Mouse (Mus musculus): Measurements from ENCODE around the gene Col27a1.

Gene Col27a1

DNA sequence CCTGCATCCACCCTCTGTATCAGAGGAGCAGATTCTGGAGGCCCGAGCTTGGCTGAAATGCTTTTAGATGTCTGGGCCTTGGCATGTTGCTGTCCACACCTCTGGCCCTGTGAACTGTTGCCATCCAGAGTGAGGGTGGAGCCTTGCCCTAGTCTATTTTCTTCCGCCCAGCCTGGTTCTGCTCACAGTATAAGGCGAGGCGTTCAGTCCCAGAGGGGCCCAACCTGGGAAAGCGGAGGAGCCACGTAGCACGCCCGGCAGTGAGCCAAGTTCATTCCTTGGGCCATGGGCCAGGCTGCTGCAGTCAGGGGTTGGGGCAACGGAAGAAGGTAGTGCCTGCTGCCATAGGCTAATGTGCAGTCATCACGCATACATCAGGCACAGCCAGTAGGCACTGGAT is 46.7 kb downstream of the Col27a1 start:
- no peak for DNase-seq (ENCODE audit: low spot score)

DNA sequence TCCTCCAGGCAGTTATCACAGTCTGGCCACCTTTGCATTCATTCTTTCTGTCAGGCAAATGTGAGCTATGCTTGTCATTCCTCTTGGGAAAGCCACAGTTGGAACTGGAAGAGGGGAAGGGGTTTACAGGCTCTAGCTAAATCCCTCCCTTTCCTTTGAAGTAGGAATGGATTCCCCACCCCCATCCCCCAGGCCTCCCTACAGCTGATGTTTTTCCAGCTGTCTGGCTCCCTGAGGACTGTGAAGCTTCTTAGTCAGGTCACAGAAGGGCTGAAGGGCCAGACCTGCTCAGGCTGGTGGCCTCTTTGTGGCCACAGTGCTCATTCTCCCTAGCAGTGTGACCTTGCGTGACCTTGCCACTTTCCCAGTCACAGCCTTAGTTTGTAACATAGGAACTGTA is 49.1 kb downstream of the Col27a1 start:
- DNase-seq (ENCODE audit: low spot score), result no peak

DNA sequence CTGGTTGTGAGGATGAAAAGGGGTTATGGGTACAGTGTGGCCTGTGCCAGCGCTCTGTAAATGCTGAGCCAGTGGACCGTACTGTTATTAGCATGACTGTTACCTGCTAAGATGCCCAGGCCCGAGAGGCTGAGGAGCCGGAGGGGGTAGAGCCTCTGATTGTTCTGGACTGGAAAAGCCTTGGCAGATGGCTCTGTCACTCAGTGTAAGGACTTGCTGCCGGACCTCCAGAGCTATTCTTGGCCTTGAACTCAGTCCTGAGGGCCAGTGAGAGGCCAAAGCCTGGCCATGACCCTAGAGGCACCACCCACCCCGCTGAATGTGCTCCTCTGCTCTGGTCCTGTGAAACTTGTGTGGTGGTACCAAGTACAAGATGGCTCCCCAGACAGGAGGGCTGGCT is 52.5 kb downstream of the Col27a1 start:
- DNase-seq (ENCODE audit: low spot score), result no peak

DNA sequence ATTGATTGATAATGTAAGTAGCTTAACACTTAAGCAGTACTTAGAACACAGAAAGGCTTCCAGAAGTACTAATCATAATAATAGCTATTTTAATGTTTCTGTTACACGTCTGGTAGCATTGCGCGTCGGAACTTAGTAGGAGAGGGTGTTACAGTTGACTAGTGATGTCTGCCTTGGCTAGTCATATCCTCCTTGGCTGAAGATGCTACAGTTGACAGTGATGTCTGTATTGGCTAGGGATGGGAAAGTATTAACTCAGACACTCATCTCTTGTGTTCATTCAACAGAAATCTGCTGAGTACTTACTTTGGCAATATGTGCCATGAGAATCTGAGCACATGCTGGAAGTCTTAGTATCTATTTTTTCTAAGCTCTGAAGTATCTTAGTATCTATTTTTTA is 53.3 kb downstream of the Col27a1 start:
- DNase-seq (ENCODE audit: low spot score), result no peak

DNA sequence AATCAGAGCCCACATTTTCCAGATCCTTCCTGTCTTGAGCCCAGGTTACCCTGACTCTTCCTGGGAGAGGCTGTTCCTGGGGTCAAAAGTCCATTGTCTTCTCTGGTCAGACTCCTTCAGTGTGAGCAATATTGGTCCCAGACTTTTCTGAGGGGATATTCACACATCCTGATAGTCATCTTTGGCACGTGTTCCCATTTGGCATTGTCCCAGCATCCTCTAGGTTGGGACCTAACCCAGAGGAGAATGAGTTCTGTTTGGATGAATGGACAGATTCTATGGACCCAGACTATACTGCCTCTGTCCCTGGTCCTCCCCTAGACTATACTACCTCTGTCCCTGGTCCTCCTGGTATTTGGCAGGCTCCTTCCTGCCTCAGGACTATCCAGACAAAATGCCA is 53.8 kb downstream of the Col27a1 start:
- DNase-seq (ENCODE audit: low spot score), result no peak

DNA sequence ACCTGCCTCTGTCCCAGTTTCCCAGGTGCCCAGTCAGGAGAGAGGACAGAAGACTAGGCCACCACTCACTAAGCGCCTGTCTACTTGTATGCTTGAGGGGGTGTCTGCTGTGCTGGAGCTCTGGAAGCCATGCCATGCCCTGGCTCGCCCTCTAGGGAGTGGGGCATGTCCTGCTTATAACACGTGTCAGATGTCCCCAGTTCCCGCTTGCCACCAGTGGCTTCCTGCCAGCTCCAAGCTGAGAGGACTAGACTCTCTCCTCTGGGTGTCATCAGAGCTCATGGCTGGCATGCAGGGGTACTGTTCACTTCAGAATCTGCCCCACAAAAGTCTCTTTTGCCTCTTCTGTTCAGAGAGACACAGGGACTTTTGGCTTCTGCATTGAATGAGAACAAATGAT is 55.0 kb downstream of the Col27a1 start:
- DNase-seq (ENCODE audit: low spot score), result no peak

DNA sequence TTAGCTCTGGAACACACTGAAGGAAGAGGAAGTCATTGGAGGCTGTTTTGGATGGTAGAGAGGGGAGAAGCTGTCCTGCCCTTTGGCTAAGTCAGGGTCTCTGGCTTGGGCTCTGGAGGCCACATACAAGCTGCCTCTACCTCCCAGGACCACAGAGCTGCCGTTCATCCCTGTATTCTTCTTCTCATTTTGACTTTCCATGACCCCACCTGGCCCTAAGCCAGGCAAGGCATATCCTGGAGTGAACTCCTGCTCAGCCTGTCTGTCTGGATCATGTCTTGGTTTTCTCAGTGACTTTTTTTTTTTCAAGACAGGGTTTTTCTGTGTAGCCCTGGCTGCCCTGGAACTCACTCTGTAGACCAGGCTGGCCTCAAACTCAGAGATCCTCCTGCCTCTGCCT is 60.7 kb downstream of the Col27a1 start:
- no peak for DNase-seq (ENCODE audit: low spot score)

DNA sequence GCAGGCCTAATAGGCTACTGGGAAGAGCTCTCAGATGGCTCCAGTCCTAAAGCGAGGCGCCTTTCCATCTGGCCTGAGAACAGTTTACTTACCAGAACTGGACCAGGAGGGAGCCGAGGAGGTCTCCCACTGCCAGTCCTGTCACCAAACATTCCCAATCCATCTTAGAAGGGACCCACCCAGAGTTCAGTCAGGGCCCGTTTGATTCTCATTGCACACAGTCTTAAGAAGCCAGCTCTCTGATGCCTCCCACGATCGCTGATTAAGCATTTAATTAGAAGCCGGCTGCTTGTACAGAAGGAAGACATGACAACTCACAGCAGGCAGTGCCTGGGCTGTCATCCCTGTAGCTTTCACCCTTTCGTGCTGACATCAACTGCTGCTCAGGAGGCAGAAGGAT is 61.4 kb downstream of the Col27a1 start:
- peak; percentile 14 for DNase-seq (ENCODE audit: low spot score)

DNA sequence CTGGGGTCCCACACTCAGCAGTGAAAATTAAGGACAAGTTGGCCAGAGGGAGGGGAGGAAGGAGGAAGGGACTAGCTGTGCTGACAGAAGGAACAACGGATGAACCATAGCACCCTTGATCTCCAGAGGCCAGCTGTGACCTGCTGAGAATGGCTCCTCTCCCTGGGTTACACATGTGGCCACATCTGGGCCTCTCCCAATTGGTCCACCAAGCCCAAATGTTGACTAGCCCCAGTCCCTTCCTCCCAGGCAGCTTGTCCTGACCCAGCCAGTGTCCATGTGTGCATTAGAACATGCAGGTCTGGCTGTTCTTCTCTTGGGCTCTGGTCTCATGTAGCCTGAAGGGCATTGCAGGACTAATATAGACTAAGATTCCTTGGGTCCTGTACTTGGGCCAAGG is 62.8 kb downstream of the Col27a1 start:
- DNase-seq (ENCODE audit: low spot score), result no peak

DNA sequence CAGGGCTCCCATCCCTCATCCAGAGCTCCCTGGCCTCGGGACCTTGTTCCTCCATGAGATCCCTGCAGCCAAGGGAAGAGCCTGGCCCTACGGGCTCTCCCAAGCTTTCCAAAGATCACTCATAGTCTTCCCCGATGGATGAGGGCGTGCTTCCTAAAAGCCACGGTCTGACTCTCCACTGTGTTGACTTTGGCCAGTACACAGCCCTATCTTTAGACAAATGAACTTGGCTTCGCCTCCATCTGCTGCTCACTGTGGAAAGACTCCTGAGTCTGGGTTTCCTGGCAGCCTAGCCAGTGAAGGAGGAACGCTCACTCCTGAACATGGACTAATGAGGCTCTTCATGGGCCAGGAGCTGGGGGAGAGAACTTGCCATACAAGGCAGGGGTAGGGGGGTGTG is 65.0 kb downstream of the Col27a1 start:
- DNase-seq (ENCODE audit: low spot score), result no peak

DNA sequence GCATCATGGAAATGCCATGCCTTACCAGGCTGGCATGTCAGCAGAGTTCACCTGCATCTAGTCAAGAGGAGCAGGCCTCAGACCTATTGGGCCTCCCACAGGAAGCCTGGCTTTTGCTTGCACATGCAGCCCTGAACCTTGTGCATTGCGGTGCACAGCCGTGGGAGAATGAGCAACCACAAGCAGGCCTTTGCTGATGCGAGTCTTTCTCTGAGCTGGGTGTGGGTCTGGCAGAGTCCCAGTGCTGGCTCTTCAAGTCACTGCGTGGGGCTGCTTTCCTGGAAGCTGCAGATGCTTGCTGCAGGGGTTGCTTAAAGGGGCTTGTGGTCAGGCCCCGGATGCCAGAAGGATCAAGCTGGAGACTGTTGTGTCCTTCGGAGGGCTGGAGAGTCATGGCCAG is 67.9 kb downstream of the Col27a1 start:
- DNase-seq (ENCODE audit: low spot score), result no peak

DNA sequence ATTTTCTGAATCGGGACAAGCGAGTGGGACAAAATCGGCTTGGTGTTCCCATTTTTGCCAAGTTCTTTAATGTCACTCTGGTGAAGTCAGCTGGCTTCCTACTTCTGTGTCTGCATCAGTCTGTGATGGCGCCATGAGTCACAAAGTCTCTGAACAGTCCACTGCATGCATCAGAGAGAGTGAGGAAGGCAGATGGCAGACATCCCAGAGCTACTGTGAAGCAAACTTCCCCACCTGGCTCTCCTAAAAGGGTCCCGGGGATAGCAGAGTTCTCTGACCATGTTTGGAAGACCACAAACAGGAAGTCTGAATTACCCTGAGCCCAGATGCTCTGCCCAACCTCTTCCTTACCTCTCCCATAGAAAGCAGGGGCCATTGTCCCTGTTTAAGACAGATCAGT is 69.5 kb downstream of the Col27a1 start:
- no peak for DNase-seq (ENCODE audit: low spot score)

DNA sequence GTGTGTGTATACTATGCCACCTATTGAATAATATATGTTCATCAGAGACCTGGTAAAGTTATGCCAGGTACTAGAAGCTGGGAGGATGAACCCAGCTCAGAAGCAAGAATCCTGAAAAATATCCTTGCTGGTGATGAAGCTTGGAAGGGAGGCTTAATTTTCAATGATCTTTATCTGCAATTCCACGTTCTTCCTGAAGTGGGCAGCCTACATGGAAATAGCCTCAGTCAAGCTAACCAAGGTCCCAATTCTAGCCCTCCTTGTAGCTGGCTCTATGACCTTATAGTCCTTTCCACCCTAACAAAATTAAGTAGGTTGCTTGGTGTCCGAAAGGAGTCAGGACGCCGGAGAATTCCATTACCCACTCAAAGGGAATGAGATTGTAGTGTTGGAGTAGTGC is 72.2 kb downstream of the Col27a1 start:
- DNase-seq (ENCODE audit: low spot score), result no peak

DNA sequence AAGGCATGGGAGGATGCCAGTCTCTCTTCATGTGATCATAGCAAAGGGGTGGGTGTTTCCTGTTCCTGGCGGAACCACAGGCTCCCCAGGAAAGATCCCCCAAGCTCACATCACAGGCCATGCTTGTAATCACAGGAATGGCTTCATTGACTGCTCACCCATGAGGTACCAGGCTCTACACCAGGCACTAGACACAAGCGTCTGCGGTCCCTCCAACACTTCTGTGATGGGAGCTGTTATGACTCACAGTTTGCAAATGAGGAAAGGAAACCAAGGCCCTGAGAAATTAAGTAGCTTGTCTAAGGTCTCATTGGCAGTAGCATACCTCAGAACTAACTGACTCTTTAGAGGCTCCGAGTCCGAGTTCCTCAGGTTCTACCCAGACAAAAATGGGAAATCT is 74.7 kb downstream of the Col27a1 start:
- no peak for DNase-seq (ENCODE audit: low spot score)

DNA sequence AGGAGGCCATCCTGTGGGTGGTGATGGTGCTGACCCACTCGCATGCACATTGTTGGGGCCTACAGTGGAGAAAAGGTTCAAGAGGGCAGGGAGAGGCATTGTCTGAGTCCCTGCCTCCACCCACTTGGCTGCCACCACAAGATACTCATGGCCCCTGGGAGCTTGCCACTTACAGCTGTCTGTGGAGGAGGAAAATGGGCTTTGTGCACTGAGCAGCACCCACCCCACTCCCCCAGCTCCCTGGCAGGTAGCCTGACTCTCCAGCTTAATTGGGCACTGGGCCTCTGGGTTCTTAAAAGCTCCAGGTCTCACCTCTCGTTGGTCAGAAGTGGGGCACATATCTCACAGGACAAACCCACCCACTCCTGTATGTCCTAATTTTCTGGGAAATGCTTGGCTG is 76.3 kb downstream of the Col27a1 start:
- no peak for DNase-seq (ENCODE audit: low spot score)

DNA sequence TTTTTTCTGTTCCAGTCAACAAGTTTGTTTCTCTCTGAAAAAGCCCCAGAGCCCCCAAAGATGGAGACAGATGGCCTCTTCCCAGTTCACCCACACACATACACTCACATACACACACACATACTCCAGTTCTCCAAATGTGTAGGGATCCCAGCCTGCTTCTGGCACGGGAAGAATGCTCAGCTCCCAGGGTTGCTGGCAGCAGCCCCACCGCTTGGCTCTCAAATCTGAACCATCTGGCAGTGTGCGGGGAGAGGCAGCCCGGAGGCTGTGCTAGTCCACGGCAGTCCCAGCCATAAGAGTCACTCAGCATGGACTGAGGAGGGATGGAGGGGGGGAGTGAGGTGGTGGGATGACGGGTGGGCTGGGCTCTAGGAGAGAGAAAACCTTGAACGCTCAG is 77.3 kb downstream of the Col27a1 start:
- peak; percentile 8 for DNase-seq (ENCODE audit: low spot score)

DNA sequence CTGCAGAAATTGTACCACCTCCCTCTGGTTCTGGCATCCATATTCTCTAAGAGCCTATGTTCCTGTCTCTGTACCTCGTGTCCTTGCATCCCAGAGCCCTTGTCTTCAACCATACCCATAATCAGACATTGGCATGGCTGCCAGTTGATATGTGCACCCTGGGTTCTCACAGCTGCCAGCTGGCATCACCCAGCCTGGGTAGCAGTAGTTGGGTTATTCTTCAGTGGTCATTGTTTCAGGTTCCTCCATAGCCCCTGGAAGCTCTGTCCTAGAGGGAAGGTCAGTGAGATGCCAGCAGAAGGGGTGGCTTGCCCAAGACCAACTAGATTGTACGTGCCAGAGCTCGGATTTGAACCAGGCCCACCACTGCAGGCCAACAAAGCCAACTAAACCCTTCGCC is 77.9 kb downstream of the Col27a1 start:
- DNase-seq (ENCODE audit: low spot score), result no peak

DNA sequence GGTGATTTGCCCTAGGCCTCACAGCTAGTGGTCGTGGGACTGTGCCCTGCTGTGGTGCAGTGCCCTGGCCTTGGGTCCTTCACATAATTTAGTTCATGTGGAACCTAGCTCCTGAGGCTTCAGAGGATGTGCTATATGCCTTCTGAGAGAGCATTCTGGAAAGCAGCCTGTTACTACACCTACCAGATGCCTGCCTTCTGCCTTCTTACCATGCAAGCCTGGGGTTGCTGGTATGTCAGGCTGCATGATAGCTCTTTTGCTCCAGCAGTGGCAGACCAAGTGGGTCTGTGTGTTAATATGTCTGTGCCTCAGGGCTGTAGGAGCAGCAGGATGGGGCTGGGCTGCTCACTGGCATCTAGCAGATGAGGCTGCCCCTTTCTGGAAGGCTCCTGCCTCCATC is 81.8 kb downstream of the Col27a1 start:
- no peak for DNase-seq (ENCODE audit: low spot score)

DNA sequence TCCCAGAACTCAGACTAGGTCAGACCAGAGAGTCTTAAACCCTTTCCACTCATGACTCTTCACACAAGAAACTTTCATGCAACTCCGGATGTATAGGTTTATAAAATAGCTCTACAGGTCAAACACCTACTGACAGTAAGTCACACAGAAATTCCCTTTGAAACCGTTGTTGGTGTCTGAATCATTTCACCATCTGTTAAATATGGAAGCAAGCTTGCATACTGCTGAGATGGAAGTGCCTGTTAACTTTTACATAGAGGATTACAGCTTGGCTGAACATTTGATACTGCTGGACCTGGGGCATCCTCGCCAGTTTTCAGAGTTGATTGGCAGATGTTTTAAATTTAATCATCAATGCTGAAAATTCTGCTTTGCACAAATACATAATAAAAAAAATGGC is 82.5 kb downstream of the Col27a1 start:
- DNase-seq (ENCODE audit: low spot score), result no peak

DNA sequence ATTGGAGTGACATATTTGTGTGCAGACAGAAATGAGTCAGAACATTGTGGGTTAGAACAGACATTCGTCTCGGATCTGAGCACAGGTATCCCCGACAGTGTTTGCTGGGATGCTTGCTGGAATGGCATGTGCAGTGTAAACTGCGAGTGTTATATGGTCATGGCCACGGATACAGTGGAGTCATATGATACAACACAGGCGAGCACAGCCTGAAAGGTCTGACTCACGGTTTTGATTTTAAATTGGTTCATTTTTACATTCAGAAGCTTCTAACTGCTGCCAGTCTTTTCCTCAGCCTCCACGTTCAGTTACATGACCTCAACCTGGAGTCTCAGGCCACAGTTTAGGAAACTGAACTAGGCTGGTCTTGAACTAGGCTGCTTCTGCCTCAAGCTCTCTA is 83.1 kb downstream of the Col27a1 start:
- no peak for DNase-seq (ENCODE audit: low spot score)

DNA sequence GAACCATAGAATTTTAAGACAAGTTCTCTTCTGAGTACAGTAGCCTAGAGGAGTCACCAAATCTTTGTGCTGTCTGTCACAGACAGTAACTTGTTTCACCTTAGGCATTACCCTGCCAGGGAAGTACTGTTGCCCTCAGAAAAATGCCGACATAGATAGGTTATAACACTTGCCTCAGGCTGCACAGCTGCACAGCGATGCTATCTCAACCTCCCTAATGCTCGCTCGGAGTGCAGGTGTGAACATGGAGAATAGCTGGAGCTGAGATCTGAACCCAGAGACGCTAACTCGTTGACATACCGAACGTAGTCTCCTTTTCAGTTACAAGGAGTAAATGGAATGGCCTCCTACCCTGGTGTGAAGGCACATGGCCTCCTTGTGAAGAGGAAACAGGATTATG is 84.4 kb downstream of the Col27a1 start:
- no peak for DNase-seq (ENCODE audit: low spot score)

DNA sequence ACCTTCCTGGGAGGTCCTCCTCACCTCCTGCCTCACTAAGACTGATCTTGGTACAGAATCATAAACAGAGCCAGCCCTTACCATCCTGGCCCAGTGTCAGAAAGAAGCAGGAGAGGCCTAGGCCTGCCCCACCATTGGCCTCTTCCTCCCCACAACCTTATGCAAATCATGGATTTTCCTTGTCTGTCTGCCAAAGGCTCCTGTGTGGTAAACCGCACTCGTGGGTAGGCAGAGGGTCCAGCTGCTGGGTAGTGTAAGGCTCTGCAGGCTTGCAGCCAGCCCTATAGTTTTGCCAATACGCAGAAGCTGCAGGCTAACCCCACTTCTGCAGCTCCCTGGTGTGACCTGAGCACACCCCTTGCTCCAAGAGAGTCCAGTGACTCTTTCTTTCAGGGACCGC is 88.8 kb downstream of the Col27a1 start:
- no peak for DNase-seq (ENCODE audit: low spot score)

DNA sequence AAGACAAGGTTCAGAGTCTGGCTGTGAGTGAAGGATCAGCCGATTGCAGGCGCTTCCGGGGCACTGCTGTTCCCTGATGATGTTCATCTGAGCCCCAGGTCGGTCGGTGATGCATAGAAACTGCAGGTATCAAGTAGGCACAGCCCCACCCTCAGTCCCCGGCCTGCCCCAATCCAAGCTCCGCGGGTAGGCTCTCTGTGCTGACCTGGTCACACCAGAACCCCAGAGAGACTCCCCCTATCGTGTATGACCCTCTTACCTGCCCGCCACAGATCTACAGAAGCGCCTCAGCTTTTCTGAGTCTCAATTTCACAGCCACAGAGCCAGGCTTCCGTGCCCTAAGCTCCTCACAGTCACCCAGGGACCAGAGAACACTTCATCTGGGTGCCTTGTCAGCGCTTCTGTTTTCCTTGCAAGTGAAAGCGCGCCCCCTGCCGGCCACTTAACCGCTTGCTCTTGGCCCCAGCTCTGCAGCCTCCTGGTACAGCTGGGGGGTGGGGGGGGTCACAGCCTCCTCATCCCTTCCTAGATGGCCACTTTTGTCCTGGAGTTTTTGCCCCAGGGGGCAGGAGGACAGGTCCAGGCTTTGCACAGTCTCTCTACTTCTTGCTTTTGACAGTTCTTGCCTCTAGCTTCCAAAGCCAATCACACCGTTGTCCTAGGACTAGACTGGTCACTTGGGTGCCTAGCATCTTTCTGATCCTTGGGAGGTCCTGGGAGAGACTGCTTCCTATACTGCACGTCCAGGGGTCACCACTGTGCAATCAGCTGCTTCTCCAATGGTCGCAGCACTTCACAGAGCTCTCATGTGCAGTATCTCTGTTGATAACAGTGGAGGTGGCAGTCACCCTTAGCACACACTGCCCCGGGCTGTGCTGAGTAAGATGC is 93.6 kb downstream of the Col27a1 start:
- DNase-seq (ENCODE audit: low spot score), result peak; percentile 89

DNA sequence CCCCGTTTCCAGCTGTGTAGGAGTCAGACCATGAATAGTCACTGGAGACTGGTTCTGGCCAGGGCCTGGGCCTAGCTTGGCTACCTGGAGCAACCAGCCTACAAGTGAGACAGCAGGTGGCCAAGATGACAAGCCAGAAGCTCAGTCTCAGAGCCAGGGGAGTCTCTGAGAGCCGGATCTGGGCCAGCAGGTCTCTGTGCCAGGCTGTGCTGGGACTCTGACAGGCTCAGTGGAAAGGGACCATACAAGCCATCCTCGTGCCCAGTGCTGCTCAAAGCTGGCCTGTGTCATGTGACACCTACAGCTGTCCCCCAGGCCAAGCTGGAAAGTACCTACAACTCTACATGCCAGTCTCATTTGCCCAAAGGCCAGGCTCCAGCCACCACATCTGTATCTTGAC is 94.5 kb downstream of the Col27a1 start:
- DNase-seq (ENCODE audit: low spot score), result no peak
